ENCODE assay signal across 28 mouse cellular contexts in the genomic region with DNA sequence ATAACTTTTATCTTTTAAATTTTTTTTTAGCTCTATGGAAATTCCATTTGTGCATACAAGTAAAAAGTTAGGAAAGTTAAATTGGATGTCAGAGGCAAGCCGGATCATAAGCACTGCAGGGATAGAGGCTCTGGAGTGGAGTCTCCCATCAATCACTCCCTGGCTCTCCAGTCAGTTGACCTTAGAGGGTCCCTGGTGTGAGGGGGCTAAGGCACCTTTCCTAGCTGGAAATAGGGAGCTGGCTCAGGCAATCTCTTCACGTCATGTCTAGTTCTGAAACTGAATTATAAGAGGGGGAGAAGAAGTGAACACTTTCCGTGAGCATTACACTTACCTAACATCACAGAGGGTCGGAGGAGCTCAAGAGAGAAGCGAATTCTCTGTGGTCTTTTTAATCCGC.
DNase-seq lines count a peak whose midpoint lies in the region; ATAC-seq and TF ChIP-seq lines count a peak whose summit lies in the region.
"Had no signal": no experiment of that assay in that cellular context is flagged by ENCODE, and none has a peak within 500 bp of the region (broad histone marks: within the 10 kb centered on the region; RNA-seq: fewer than 3 reads in every experiment).

No protein-coding gene starts in this region.

- no peaks in the 10 kb centered on the region for H3K4me1 ChIP-seq in midbrain, embryonic 11.5 days (ENCODE audit: control insufficient read depth, insufficient read depth, low read length)
- peaks cover 3% of the 10 kb centered on the region; the same call in 1 of the 2 replicates for H3K4me1 ChIP-seq in midbrain, embryonic 16.5 days (ENCODE audit: control insufficient read depth, insufficient read depth, low read length)
- H3K4me1 ChIP-seq: forebrain, embryonic 12.5 days; hindbrain, embryonic 15.5 days had no signal

- no peak overlapping the region for H3K4me3 ChIP-seq in midbrain, embryonic 11.5 days (ENCODE audit: low read depth, low read length)
- no peak overlapping the region for H3K4me3 ChIP-seq in midbrain, embryonic 16.5 days (ENCODE audit: low read depth, low read length)
- no peak overlapping the region for H3K4me3 ChIP-seq in myocyte
- H3K4me3 ChIP-seq: embryonic facial prominence, embryonic 10.5 days; embryonic facial prominence, embryonic 13.5 days; erythroblast, embryonic 14.5 days; forebrain, embryonic 12.5 days; forebrain, embryonic 15.5 days; heart, adult 2 months; heart, embryonic 10.5 days; heart, embryonic 13.5 days; hindbrain, embryonic 12.5 days; hindbrain, embryonic 15.5 days had no signal

- no peaks in the 10 kb centered on the region for H3K9me3 ChIP-seq in midbrain, embryonic 11.5 days (ENCODE audit: control insufficient read depth, low read length)
- no peaks in the 10 kb centered on the region for H3K9me3 ChIP-seq in midbrain, embryonic 16.5 days (replicated peaks; ENCODE audit: control insufficient read depth, low read length, poor library complexity, severe bottlenecking)
- H3K9me3 ChIP-seq: embryonic facial prominence, embryonic 10.5 days; embryonic facial prominence, embryonic 13.5 days; forebrain, embryonic 12.5 days; forebrain, embryonic 15.5 days; heart, embryonic 10.5 days; heart, embryonic 13.5 days; hindbrain, embryonic 12.5 days; hindbrain, embryonic 15.5 days had no signal

- peaks cover 7% of the 10 kb centered on the region for H3K79me2 ChIP-seq in myocyte (ENCODE audit: control insufficient read depth, insufficient read depth)

- no peaks in the 10 kb centered on the region for H3K27me3 ChIP-seq in midbrain, embryonic 11.5 days (ENCODE audit: control insufficient read depth, insufficient read depth, low read length)
- no peaks in the 10 kb centered on the region for H3K27me3 ChIP-seq in midbrain, embryonic 16.5 days (ENCODE audit: control insufficient read depth, insufficient read depth, low read depth, low read length)
- H3K27me3 ChIP-seq in myocyte (ENCODE audit: control insufficient read depth, insufficient read depth, insufficient read length) = no peaks in the 10 kb centered on the region
- H3K27me3 ChIP-seq: CH12.LX; embryonic facial prominence, embryonic 13.5 days; forebrain, embryonic 12.5 days; forebrain, embryonic 15.5 days; heart, embryonic 13.5 days; hindbrain, embryonic 12.5 days; hindbrain, embryonic 15.5 days had no signal

- H3K9ac ChIP-seq in midbrain, embryonic 11.5 days (ENCODE audit: low read length) = no peak overlapping the region
- H3K9ac ChIP-seq in midbrain, embryonic 16.5 days (ENCODE audit: low read depth, low read length) = no peak overlapping the region
- H3K9ac ChIP-seq: embryonic facial prominence, embryonic 13.5 days; forebrain, embryonic 12.5 days; forebrain, embryonic 15.5 days; heart, embryonic 13.5 days; hindbrain, embryonic 12.5 days; hindbrain, embryonic 15.5 days had no signal

- no peak overlapping the region for H3K4me2 ChIP-seq in midbrain, embryonic 11.5 days
- H3K4me2 ChIP-seq in midbrain, embryonic 16.5 days (ENCODE audit: low read length) = no peak overlapping the region
- peak overlapping the region; percentile 57 for H3K4me2 ChIP-seq in myocyte (ENCODE audit: low read depth)
- H3K4me2 ChIP-seq: embryonic facial prominence, embryonic 13.5 days; forebrain, embryonic 12.5 days; forebrain, embryonic 15.5 days; heart, embryonic 13.5 days; hindbrain, embryonic 12.5 days; hindbrain, embryonic 15.5 days had no signal

- H3ac ChIP-seq in myocyte (ENCODE audit: control insufficient read depth, insufficient read length) = no peak overlapping the region

- no peak overlapping the region for H3K27ac ChIP-seq in midbrain, embryonic 11.5 days (ENCODE audit: low read depth, low read length)
- H3K27ac ChIP-seq in midbrain, embryonic 16.5 days (ENCODE audit: low read length) = no peak overlapping the region
- H3K27ac ChIP-seq: embryonic facial prominence, embryonic 10.5 days; embryonic facial prominence, embryonic 13.5 days; forebrain, embryonic 12.5 days; forebrain, embryonic 15.5 days; heart, adult 2 months; heart, embryonic 10.5 days; heart, embryonic 13.5 days; hindbrain, embryonic 12.5 days; hindbrain, embryonic 15.5 days had no signal

- intact Hi-C loops in heart, postnatal 25 days (cut with DNase I) = no loop called here

- 81% methylated on average over 6 of the region's 6 CpGs for WGBS in midbrain, embryonic 11.5 days
- 79% methylated on average over 6 of the region's 6 CpGs for WGBS in midbrain, embryonic 16.5 days

- DNase-seq in heart, adult 11 months = peak; percentile 80
- DNase-seq in heart, postnatal 25 days (ENCODE audit: low spot score) = no peak
- peak; percentile 66 for DNase-seq in midbrain, embryonic 11.5 days (ENCODE audit: low spot score, missing footprints)
- DNase-seq in urinary bladder, postnatal 10 days (ENCODE audit: low spot score) = no peak
- DNase-seq: adrenal gland, adult 8-10 months; adrenal gland, postnatal 25 days; B cell, adult 2 months; cerebellum, adult 11-12 months; cerebellum, adult 8-10 months; cerebellum, postnatal 10 days; cerebellum, postnatal 36 days; embryo, embryonic 11 days; gastrocnemius, postnatal 25 days; heart, adult 2 months; heart, postnatal 14 days had no signal

- ATAC-seq in midbrain, embryonic 11.5 days (ENCODE audit: low FRiP score) = no peak
- no peak for ATAC-seq in midbrain, embryonic 16.5 days
- ATAC-seq: activated CD4-positive, CD25-positive, alpha-beta regulatory T cell, adult 4 months; forebrain, embryonic 15.5 days had no signal

- no peaks in the 10 kb centered on the region for H3K36me3 ChIP-seq in midbrain, embryonic 11.5 days (ENCODE audit: control insufficient read depth, insufficient read depth, low read length)
- no peaks in the 10 kb centered on the region for H3K36me3 ChIP-seq in midbrain, embryonic 16.5 days (ENCODE audit: control insufficient read depth, insufficient read depth, low read length)
- H3K36me3 ChIP-seq in myocyte (ENCODE audit: control insufficient read depth, insufficient read depth) = no peaks in the 10 kb centered on the region
- H3K36me3 ChIP-seq: embryonic facial prominence, embryonic 10.5 days; embryonic facial prominence, embryonic 13.5 days; forebrain, embryonic 12.5 days; forebrain, embryonic 15.5 days; heart, embryonic 13.5 days; hindbrain, embryonic 12.5 days; hindbrain, embryonic 15.5 days had no signal

- TF ChIP-seq POLR2A in myocyte (IDR thresholded peaks at IDR 0.05; ENCODE audit: insufficient read length, low read depth) = no peak

TF ChIP-seq in myocyte, 11 proteins besides CTCF, POLR2A, EP300 and RAD21:
- TF ChIP-seq REST (IDR thresholded peaks at IDR 0.05; ENCODE audit: insufficient read depth, insufficient read length) = no peak
- TF ChIP-seq TCF3 (IDR thresholded peaks at IDR 0.05; ENCODE audit: insufficient read length, low read depth) = no peak
- TF ChIP-seq MYOG (IDR thresholded peaks at IDR 0.05; ENCODE audit: control insufficient read depth in 1 of 3, insufficient read depth in 1 of 3, insufficient read length in 2 of 3, low read depth in 2 of 3) = no peak
- TF ChIP-seq E2F4 (IDR thresholded peaks at IDR 0.05; ENCODE audit: insufficient read depth) = no peak
- no peak for TF ChIP-seq TCF12 (IDR thresholded peaks at IDR 0.05; ENCODE audit: insufficient read depth, poor library complexity, severe bottlenecking)
- TF ChIP-seq MAX (IDR thresholded peaks at IDR 0.05; ENCODE audit: low read depth) = no peak
- TF ChIP-seq CEBPB (IDR thresholded peaks at IDR 0.05; ENCODE audit: insufficient read depth, poor library complexity, severe bottlenecking) = no peak
- TF ChIP-seq USF1 (IDR thresholded peaks at IDR 0.05; ENCODE audit: low read depth) = no peak
- no peak for TF ChIP-seq MYOD1 (IDR thresholded peaks at IDR 0.05; ENCODE audit: control insufficient read depth in 1 of 3, insufficient read length in 2 of 3, low read depth in 2 of 3)

Comparison
In these comparisons a context has a peak if more than half of its experiments do, and no peak if none do; other contexts are left out.
1. DNase-seq: peak in heart, adult 11 months (single experiment) and midbrain, embryonic 11.5 days (single experiment); none in heart, postnatal 25 days (single experiment) and urinary bladder, postnatal 10 days (single experiment).